Mouse (Mus musculus) ES-Bruce4 (cell line): ENCODE measurements at regions not wholly inside any gene's neighbourhood (a gene's known extent, or its start where the extent isn't known, plus 50 kb on each side); places are given as distances from the start of the nearest gene placed in this dataset.

Source experiments
- H3K27ac ChIP-seq: 2 replicates; pipeline ENCODE4 v1.5.1; 2012; ENCODE audit warnings: low read length, inconsistent platforms; ENCODE audit not compliant: insufficient read depth
- H3K27me3 ChIP-seq: 2 replicates; pipeline ENCODE4 v1.6.1; 2012; ENCODE audit warnings: mild to moderate bottlenecking, low read length, inconsistent platforms; ENCODE audit not compliant: control insufficient read depth, poor library complexity, insufficient read depth, severe bottlenecking
- H3K36me3 ChIP-seq: 2 replicates; pipeline ENCODE4 v1.6.1; 2012; ENCODE audit warnings: inconsistent platforms, mild to moderate bottlenecking, low read length, moderate library complexity; ENCODE audit not compliant: control insufficient read depth, poor library complexity, insufficient read depth, severe bottlenecking
- H3K4me1 ChIP-seq: one replicate; pipeline ENCODE4 v1.8.1; 2011; ENCODE audit warnings: low read length; ENCODE audit not compliant: control insufficient read depth, insufficient read depth
- H3K4me3 ChIP-seq: 2 replicates; pipeline ENCODE4 v1.5.1; 2011; ENCODE audit warnings: low read depth, mild to moderate bottlenecking, low read length
- H3K9ac ChIP-seq: 2 replicates; pipeline ENCODE4 v1.6.1; 2012; ENCODE audit warnings: low read depth, mild to moderate bottlenecking, inconsistent platforms; ENCODE audit not compliant: poor library complexity, severe bottlenecking
- H3K9me3 ChIP-seq: replicated peaks from 2 replicates; pipeline ENCODE4 v1.6.1; 2012; ENCODE audit warnings: mild to moderate bottlenecking, low read length, inconsistent platforms; ENCODE audit not compliant: control insufficient read depth, poor library complexity, insufficient read depth, severe bottlenecking
- CTCF ChIP-seq: IDR thresholded peaks from one replicate; pipeline ENCODE4 v1.8.1; 2011; ENCODE audit warnings: low read depth, low read length
- EP300 ChIP-seq: IDR thresholded peaks from 2 replicates; pipeline ENCODE4 v1.6.1; 2011; ENCODE audit warnings: low read depth, low read length; ENCODE audit not compliant: insufficient read depth
- POLR2A ChIP-seq: IDR thresholded peaks from one replicate; pipeline ENCODE4 v1.8.1; 2011; ENCODE audit warnings: low read length; ENCODE audit not compliant: insufficient read depth

DNA sequence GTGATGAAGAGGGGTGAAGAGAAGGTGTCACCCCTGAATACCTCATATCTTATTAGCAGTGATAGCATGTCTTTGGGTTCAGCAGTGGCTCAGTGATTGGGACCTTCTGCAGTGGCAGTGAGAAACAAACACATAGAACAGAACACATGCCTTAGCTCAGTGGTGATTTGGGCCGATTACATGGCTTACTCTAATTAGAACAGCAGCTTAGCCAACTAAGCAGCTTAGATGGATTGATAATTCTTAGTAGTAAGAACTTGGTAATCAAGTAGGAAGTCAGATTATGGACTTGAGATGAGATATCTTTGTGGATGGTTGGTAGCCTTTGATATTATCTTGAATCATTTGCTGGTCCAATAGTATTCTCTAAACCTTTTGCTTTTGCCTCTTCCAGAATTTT lies 167.0 kb downstream of the Ccdc71l start:
- H3K4me1 ChIP-seq = no peaks in the 10 kb centered on the region
- TF ChIP-seq EP300 (no peak), CTCF (no peak), POLR2A (no peak)
- no peaks in the 10 kb centered on the region for H3K36me3 ChIP-seq
- H3K9me3 ChIP-seq = no peaks in the 10 kb centered on the region
- H3K27ac ChIP-seq = no peak overlapping the region
- H3K9ac ChIP-seq = no peak overlapping the region
- no peak overlapping the region for H3K4me3 ChIP-seq
- no peaks in the 10 kb centered on the region for H3K27me3 ChIP-seq

DNA sequence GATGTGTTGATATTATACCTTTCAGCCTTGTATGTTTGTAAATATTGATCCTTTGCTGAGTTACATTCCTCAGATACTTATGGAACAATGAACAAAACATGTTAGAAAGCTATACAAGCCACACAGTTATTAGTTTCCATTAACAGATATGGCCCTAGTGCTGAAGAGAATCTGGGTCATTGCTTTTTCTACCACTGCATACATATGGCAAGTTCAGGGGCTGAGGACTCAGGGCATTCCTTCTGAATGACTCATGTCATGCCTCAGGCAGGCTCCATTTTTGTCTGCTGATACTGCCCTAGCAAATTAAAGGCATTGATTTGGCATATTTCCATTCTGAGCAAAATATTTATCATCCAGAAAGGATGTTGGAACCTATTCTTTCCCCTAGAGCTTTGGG lies 167.9 kb downstream of the Ccdc71l start:
- Histone ChIP-seq H3K36me3 (no peaks in the 10 kb centered on the region), H3K9me3 (no peaks in the 10 kb centered on the region), H3K9ac (no peak overlapping the region), H3K4me3 (no peak overlapping the region), H3K4me1 (no peaks in the 10 kb centered on the region), H3K27ac (no peak overlapping the region), H3K27me3 (no peaks in the 10 kb centered on the region)
- TF ChIP-seq POLR2A = no peak
- no peak for TF ChIP-seq EP300
- no peak for TF ChIP-seq CTCF

DNA sequence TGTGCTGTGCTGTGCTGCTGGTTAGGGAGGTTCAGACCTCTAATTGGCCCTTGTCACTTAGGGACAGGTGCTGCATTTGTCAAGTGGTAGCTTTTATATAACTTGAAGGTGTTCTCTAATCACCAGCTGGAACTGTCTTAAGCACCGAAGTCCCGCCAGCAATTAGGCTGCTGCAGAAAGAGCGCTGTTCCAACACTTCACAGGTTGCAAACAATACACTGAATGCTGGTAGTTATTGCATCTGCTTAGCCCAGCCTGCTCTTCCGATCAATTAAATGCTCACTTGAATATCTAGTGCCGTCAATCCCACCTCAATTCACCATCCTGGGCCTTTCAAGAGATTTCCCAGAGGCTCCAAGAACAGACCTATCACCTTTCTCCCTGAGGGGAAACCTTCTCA lies 175.3 kb downstream of the Ccdc71l start:
- Histone ChIP-seq H3K27me3 (no peaks in the 10 kb centered on the region), H3K36me3 (no peaks in the 10 kb centered on the region), H3K4me3 (no peak overlapping the region), H3K9me3 (no peaks in the 10 kb centered on the region), H3K9ac (no peak overlapping the region), H3K27ac (no peak overlapping the region), H3K4me1 (no peaks in the 10 kb centered on the region)
- TF ChIP-seq CTCF (no peak), POLR2A (no peak), EP300 (no peak)

- Histone ChIP-seq H3K4me3 (no peak overlapping the region), H3K27me3 (no peaks in the 10 kb centered on the region), H3K9ac (no peak overlapping the region), H3K27ac (no peak overlapping the region), H3K9me3 (no peaks in the 10 kb centered on the region; the same call in 1 of the 2 replicates), H3K4me1 (no peaks in the 10 kb centered on the region), H3K36me3 (no peaks in the 10 kb centered on the region)
- no peak for TF ChIP-seq EP300
Measured at GRCm38 (mm10) chr12:32567777-32568176, 189.3 kb downstream of the Ccdc71l start.

DNA sequence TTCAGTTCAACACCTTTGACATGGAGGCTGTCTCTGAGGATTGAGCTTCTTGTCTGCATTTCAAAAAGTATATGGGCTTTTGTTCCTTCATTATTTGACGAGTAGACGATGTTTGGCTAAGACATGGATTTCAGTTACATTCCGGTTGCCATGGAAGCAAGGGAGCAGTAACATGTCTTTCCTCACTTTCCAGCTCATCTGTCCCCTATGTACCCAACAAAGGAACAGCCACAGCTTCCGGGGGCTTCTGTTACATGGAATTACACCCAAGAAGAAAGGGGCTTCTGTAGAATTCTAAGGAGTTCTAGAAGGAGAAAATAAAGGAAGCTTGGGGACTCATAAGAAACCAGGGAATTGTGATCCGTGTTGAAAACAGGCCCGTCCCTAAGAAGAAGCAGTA lies 202.8 kb downstream of the Ccdc71l start:
- Histone ChIP-seq H3K27me3 (no peaks in the 10 kb centered on the region), H3K27ac (no peak overlapping the region), H3K9me3 (no peaks in the 10 kb centered on the region), H3K36me3 (no peaks in the 10 kb centered on the region), H3K9ac (no peak overlapping the region), H3K4me3 (no peak overlapping the region), H3K4me1 (no peaks in the 10 kb centered on the region)
- no peak for TF ChIP-seq EP300
- TF ChIP-seq CTCF = no peak
- no peak for TF ChIP-seq POLR2A

- no peak overlapping the region for H3K9ac ChIP-seq
- H3K4me3 ChIP-seq = no peak overlapping the region
- no peaks in the 10 kb centered on the region for H3K36me3 ChIP-seq
- no peaks in the 10 kb centered on the region for H3K4me1 ChIP-seq
- H3K27ac ChIP-seq = no peak overlapping the region
- no peaks in the 10 kb centered on the region for H3K27me3 ChIP-seq
- peaks cover 10% of the 10 kb centered on the region for H3K9me3 ChIP-seq
- TF ChIP-seq CTCF (no peak), EP300 (no peak), POLR2A (no peak)
Measured at GRCm38 (mm10) chr12:32602131-32602815, 217.1 kb upstream of the Nampt start.
